Mouse (Mus musculus) embryonic fibroblast, embryonic 13.5 days (primary cell): ENCODE measurements around the gene Tmed2.

Experiments
- CTCF ChIP-seq: IDR thresholded peaks from 2 replicates; pipeline ENCODE4 v1.5.1; 2011; ENCODE audit warnings: mild to moderate bottlenecking, control low read depth, low read length, moderate library complexity, borderline replicate concordance; ENCODE audit not compliant: insufficient read depth
- POLR2A ChIP-seq: IDR thresholded peaks from 2 replicates; pipeline ENCODE4 v1.6.1; 2011; ENCODE audit warnings: low read depth, mild to moderate bottlenecking, control low read depth, low read length, moderate library complexity

GRCm38 (mm10) chr5:124531583-124531930, 8.9 kb upstream of the Tmed2 start:
- TF ChIP-seq POLR2A (no peak), CTCF (no peak)
